Mouse (Mus musculus) monocyte, adult 5-6 weeks (primary cell): ENCODE measurements around the gene C1s2. TPM values are rescaled to one million over a fixed set of nuclear protein-coding genes. Genes with fewer than 3 reads are reported as not detected.

Source experiments
- total RNA-seq: library from RNA; stranded (forward); fragments of 200-1000, 200-491, 200-594 nt; gene quantifications from 3 replicates; pipeline ENCODE4 v1.2.3, GENCODE M21; 2017

The C1s2 gene
- total RNA-seq, 1 experiment from 2014 or later, result not detected

Other genes starting within 250 kb of the C1s2 start
- gene Pex5, start 221.0 kb downstream of the C1s2 start, total RNA-seq, result 17.3 to 24.2 TPM (median 20.2 TPM) in 3 replicates
- not detected in 3 replicates for gene Clstn3, start 171.3 kb downstream of the C1s2 start, total RNA-seq
- 0.19 to 0.21 TPM (median 0.19 TPM) in 3 replicates for gene C1rl, start 143.0 kb downstream of the C1s2 start, total RNA-seq
- gene C1ra, start 123.7 kb downstream of the C1s2 start, total RNA-seq, result 1.4 TPM in 1 of 3 replicates, not detected in the others
- not detected in 3 replicates for gene C1s1, start 93.7 kb downstream of the C1s2 start, total RNA-seq
- gene C1rb, start 65.8 kb downstream of the C1s2 start, total RNA-seq, result not detected in 3 replicates
- 18.6 to 29.6 TPM (median 20.8 TPM) in 3 replicates for gene Lpcat3, start 26.9 kb upstream of the C1s2 start, total RNA-seq
- gene Emg1, start 76.1 kb upstream of the C1s2 start, total RNA-seq, result 82.8 to 125 TPM (median 86.6 TPM) in 3 replicates
- 123 to 138 TPM (median 126 TPM) in 3 replicates for gene Phb2, start 76.3 kb upstream of the C1s2 start, total RNA-seq
- gene Ptpn6, start 102.6 kb upstream of the C1s2 start, total RNA-seq, result 1,360 to 1,911 TPM (median 1,427 TPM) in 3 replicates
- 150 to 174 TPM (median 165 TPM) in 3 replicates for gene Grcc10, start 105.3 kb upstream of the C1s2 start, total RNA-seq
- gene Gm45234, start 119.9 kb upstream of the C1s2 start, total RNA-seq, result 0.19 to 0.43 TPM in 2 of 3 replicates, not detected in the other
- gene Atn1, start 120.4 kb upstream of the C1s2 start, total RNA-seq, result 1.5 to 6.2 TPM in 2 of 3 replicates, not detected in the other
- gene Eno2, start 133.6 kb upstream of the C1s2 start, total RNA-seq, result not detected in 3 replicates
- 2.2 TPM in 1 of 3 replicates, not detected in the others for gene Lrrc23, start 143.6 kb upstream of the C1s2 start, total RNA-seq
- 8.2 to 11.2 TPM (median 10.4 TPM) in 3 replicates for gene Spsb2, start 172.6 kb upstream of the C1s2 start, total RNA-seq
- gene Tpi1, start 178.2 kb upstream of the C1s2 start, total RNA-seq, result 71.9 to 103 TPM (median 88.6 TPM) in 3 replicates
- gene Usp5, start 193.4 kb upstream of the C1s2 start, total RNA-seq, result 34.6 to 45.5 TPM (median 35.5 TPM) in 3 replicates
- gene Cdca3, start 193.5 kb upstream of the C1s2 start, total RNA-seq, result 0.32 to 5.8 TPM in 2 of 3 replicates, not detected in the other
- 0.19 TPM in 1 of 3 replicates, not detected in the others for gene Gnb3, start 204.2 kb upstream of the C1s2 start, total RNA-seq
- 0.39 TPM in 1 of 3 replicates, not detected in the others for gene P3h3, start 221.7 kb upstream of the C1s2 start, total RNA-seq
- 0.38 TPM in 1 of 3 replicates, not detected in the others for gene Gpr162, start 227.9 kb upstream of the C1s2 start, total RNA-seq